Mouse (Mus musculus) telencephalon, adult 2 months (tissue): ENCODE results near the gene Olfr201.
"Not testable (repeated sequence)": the region's sequence is repeated elsewhere in the genome, so short reads cannot be mapped to it uniquely, and the experiment has no call there.

Experiments
- DNase-seq: peaks from one replicate; pipeline ENCODE4 v3.0.0-alpha.2; 2011; ENCODE audit warnings: low read depth, low spot score

Olfr201 gene

DNA sequence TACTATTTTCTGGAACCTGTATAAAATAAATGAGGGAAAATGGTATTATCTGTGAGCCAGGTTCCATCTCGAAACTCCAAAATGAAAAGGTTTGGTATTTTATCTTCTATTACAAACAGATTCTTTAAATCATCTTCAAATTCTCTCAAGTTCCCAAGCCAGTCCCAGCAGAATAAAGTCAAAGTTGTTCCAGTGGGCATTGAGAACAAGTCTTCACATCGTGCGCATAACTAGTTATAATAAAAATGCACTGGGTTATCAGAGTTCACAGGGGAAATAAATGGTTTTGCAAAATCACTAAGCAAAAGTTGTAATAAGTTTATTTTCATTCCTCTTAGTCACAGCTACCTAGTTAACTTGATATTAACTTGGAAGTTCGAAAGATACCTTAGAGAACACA lies at the start of gene Olfr201:
TSS of gene Olfr201 (minus strand) at position 101 of the 400 bp plus-strand sequence.
- DNase-seq, result not testable (repeated sequence)

DNA sequence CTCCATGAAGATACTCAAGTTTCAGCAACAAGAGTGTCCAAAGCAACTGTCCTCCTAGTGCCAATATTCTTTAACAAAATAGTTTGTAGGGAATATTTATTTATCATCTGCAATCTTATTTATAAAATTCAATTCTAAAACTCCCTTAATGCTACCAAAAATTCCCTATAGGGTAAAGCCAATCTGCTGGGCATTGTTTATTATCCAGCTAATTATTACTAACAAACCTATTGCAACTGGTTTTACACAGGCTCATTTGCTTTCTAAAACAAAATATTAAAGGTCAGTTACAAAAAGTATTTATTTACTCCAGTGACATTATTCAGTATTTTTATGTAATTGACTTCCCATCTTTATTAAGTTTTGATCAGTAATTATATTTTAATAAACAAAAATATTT lies 45.7 kb upstream of the Olfr201 start, which contains the start of gene Olfr204:
TSS of gene Olfr204 (minus strand) at position 101 of the 400 bp plus-strand sequence.
- DNase-seq, result no peak

DNA sequence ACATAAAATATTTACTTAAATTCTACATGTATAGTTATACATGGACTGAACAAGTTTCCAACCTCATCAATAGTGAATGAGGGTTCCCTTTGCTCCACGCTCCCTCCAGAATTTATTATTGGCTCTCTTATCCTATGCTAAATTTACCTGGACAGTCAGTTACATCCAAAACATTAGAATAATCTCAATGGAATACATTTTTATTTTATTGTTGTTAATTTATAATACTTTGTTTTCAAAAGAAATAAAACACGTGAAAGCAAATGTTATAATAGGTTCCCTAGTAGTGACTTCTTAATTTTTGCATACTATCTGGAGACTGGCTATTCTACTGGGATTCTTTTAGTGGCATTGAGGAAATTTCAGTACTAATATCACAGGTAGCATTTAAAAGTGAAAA lies 26.1 kb upstream of the Olfr201 start, which contains the start of gene Olfr203:
TSS of gene Olfr203 (plus strand) at position 301 of the 400 bp plus-strand sequence.
- no peak for DNase-seq

DNA sequence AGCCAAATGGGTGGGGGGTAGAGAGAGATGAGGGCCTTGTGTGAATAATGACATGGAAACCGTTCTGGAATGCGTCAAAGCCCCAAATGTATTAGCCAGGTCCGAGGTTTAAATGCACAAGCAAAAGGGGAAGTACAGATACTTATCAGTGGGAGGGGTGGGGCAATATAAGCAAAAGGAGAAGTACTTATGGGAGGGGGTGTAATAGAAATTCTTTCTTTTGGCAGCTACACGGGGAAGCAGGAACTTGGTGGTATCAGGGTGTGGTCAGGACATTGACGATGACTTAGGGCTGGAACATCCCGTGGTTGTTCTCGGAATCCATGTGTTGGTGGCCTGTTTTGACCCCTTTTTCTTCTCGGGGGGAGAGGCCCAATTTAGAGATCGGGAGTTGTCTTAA lies 15.1 kb upstream of the Olfr201 start:
- not testable (repeated sequence) for DNase-seq

DNA sequence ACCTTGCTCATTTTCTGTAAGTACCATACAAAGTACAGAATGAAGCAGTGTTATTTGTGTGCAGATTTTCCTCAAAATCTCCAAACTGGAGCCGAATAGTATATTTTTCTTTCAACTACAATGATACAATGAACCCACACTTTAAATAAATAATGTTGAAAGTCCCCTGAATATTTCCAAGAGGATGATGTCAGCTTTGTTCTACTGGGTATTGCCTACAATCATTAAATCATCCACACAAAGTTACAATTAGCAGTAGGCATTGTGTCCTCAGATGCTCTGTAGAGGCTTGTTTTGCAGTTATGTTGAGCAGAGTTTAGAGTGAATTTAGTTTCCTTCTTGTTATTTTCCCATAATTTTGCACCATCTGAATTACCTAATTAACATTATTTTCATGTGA lies 14.3 kb upstream of the Olfr201 start, which contains the start of gene Olfr202:
TSS of gene Olfr202 (minus strand) at position 101 of the 400 bp plus-strand sequence.
- DNase-seq, result no peak

DNA sequence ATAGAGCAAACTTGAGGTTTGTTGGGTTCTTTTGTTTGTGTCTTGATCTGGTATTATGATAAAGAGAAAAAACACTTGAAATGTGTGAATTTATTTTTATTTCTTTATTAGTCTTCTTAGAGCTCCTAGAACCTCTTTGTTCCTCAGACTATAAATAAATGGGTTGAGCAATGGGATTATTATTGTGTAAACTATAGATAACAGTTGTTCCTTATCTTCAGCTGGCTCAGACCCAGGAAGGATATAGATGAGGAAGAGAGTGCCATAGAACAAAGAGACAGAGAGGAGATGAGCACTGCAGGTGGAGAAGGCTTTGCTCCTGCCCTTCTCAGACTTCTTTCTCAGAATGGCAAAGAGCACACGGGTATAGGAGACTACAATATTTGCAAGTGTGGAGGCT lies 11.0 kb upstream of the Olfr201 start:
- DNase-seq, result no peak

DNA sequence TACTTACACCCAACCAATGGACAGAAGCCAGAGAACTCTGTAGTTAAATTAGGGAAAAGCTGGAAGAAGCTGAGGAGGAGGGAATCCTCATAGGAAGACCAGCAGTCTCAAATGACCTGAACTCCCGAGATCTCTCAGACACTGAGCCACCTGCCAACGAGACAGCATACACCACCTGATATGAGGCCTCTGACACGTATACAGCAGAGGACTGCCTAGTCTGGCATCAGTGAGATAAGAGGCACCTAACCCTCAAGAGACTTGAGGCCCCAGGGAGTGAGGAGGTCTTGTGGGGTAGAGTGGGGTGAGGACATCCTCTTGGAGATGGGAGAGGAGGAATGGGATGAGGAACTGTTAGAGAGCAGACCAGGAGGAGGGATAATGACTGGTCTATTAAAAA lies 8.1 kb upstream of the Olfr201 start:
- no peak for DNase-seq

DNA sequence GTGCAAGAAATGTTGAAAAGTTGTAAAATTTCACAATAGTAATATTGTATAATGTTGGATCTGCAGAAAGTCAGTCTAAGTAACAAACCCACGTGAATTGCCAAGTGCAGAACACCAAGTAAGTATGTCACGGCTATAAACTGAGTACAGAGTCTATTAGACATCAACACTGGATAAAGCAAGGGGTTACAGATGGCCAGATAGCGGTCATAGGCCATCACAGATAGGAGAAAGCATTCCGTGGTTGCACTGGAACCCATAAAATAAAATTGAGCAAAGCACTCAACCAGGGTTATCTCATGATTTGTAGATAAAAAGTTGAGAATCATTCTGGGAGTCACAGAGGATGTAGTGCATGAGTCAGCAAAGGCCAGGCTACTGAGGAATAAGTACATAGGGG lies 3.3 kb downstream of the Olfr201 start:
- not testable (repeated sequence) for DNase-seq

DNA sequence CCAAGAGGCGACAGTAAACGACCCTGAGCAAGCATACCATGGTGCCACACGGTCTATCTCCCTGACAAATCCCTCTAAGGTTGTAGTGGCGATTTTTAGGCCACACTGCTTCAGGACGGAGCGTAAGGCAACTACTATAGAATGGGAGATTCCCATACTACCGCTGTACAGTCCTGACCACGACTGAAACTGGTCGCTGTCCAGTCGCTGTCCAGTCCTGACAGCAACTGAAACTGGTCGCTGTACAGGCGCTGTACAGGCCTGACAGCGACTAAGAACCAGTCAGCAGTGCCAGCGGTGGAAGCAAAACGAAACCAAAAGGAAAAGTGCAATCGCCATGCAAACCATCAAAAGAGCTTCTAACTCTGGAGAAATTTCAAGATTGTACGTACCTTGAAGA lies 22.7 kb downstream of the Olfr201 start:
- DNase-seq, result no peak

DNA sequence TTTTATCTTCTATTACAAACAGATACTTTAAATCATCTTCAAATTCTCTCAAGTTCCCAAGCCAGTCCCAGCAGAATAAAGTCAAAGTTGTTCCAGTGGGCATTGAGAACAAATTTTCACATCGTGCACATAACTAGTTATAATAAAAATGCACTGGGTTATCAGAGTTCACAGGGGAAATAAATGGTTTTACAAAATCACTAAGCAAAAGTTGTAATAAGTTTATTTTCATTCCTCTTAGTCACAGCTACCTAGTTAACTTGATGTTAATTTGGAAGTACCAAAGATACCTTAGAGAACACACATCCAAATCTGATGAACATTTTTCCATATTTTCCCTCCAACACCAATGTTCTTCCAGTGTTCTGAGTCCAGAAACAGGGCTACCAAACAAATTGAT lies 52.8 kb downstream of the Olfr201 start, which contains the start of gene Olfr199:
TSS of gene Olfr199 (minus strand) at position 101 of the 400 bp plus-strand sequence.
- not testable (repeated sequence) for DNase-seq

DNA sequence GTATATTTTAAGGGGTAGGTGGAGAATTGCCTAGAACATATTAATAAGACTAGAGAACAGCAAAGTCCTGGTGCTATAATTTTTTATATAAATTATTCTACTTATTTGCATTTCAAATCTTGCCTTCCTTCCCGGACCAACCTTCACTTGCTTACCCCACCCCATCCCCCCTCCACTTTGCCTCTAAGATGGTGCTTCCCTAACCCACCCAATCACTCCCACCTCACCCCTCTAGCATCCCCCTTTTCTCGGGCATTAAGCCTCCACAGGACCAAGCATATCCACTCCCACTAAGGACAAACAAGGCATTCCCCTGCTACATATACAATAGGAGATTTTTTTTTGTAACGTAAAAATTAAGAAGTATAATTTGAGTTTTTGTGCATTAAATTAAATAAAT lies 54.6 kb downstream of the Olfr201 start:
- DNase-seq, result not testable (repeated sequence)
